Mouse (Mus musculus): ENCODE measurements at regions not wholly inside any gene's neighbourhood (a gene's known extent, or its start where the extent isn't known, plus 50 kb on each side); places are given as distances from the start of the nearest gene placed in this dataset.

DNA sequence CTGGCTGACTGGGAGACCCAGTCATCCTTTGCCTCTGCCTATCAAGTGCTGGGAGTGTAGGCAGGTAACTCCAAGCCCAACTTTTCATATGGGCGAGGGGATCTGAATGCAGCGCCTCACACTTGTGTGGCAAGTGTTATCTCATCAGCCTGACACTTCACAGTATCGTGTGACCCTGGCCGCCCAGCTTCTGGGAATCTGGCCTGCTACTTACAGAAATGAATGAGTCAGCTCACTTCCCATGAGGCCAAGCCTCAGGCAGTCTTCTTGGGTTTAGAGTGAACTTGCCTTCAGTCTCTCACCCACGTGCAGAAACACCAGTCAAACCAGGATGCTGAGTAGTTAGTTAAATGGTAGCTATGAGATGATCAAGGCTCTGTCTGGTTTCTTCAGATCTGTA lies 156.5 kb downstream of the En1 start:
- no peak for TF ChIP-seq CTCF (IDR thresholded peaks at IDR 0.05; ENCODE audit: control insufficient read depth, insufficient read depth, insufficient read length)
- TF ChIP-seq USF1 (IDR thresholded peaks at IDR 0.05; ENCODE audit: low read depth), result peak; percentile 46
